Mouse (Mus musculus) spleen, adult 2 months (tissue): ENCODE measurements around the gene Irx4.

ENCODE experiments used
- CTCF ChIP-seq: fragments of 200-500 bp; IDR thresholded peaks from 2 replicates; pipeline ENCODE4 v1.5.1; 2011; ENCODE audit warnings: mild to moderate bottlenecking, inconsistent platforms; ENCODE audit not compliant: insufficient read depth, insufficient read length, insufficient replicate concordance; ENCODE audit errors: extremely low read depth
- POLR2A ChIP-seq: fragments of 200-500 bp; IDR thresholded peaks from 2 replicates; pipeline ENCODE4 v1.6.1; 2011; ENCODE audit warnings: low read depth, low read length, inconsistent platforms

DNA sequence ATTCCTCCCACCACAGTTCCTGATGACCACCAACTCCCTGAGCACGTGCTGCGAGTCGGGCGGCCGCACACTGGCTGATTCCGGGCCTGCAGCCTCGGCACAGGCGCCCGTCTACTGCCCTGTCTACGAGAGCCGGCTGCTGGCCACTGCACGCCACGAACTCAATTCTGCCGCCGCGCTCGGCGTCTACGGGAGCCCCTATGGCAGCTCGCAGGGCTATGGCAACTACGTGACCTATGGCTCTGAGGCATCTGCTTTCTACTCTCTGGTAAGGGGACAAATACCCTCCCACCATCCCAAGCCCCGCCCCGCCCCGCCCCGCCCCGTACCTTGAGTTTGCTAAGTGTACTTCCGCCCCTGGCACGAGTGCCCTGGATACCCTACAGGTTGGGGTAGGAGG, 5.2 kb downstream of the Irx4 start:
- TF ChIP-seq CTCF (no peak), POLR2A (no peak)
